Mouse (Mus musculus): ENCODE measurements at regions not wholly inside any gene's neighbourhood (a gene's known extent, or its start where the extent isn't known, plus 50 kb on each side); places are given as distances from the start of the nearest gene placed in this dataset.

DNA sequence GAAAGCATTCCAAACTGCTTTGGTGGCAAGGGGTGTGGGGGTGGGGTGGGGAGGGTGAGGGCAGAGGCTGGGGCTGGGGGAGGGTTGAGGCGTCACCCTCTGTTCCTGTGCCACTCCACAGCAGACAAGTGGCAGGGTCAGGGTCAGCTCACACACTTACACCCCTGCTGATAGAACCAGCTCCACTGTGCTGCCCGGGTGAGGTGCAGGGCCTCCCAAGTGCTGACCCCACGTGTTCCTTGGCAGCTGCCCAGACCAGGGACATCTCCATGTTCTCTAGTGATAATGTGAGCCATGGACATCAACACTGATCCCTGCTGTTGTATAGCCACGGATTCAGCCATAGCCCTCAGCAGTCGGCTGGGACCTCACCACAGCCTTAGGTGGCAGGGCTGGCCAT, 1652.3 kb upstream of the Gm7489 start:
- TF ChIP-seq CTCF (IDR thresholded peaks at IDR 0.05) (no peak), EP300 (IDR thresholded peaks at IDR 0.05) (no peak)
